Mouse (Mus musculus) bone marrow, adult 2 months (tissue): ENCODE measurements around the gene Sdc1. TPM values are rescaled to one million over a fixed set of nuclear protein-coding genes. Genes with fewer than 3 reads are reported as not detected.

Source experiments
- H3K27ac ChIP-seq: fragments of 200-500 bp; 2 replicates; pipeline ENCODE4 v1.5.1; 2012; ENCODE audit warnings: low read depth, mild to moderate bottlenecking, control low read depth, inconsistent platforms, low read length; ENCODE audit not compliant: control insufficient read depth, poor library complexity, insufficient read depth
- H3K4me1 ChIP-seq: fragments of 200-500 bp; 2 replicates; pipeline ENCODE4 v1.6.1; 2011; ENCODE audit warnings: low read length; ENCODE audit not compliant: control insufficient read depth, insufficient read depth
- H3K4me3 ChIP-seq: fragments of 200-500 bp; replicated peaks from 2 replicates; pipeline ENCODE3; 2011; ENCODE audit warnings: mild to moderate bottlenecking, low read depth, low read length, control low read depth; ENCODE audit not compliant: control insufficient read depth
- CTCF ChIP-seq: fragments of 200-500 bp; IDR thresholded peaks from 2 replicates; pipeline ENCODE4 v1.5.1; 2011; ENCODE audit warnings: low read length, control low read depth; ENCODE audit not compliant: control insufficient read depth, insufficient read depth
- POLR2A ChIP-seq: fragments of 200-500 bp; IDR thresholded peaks from 2 replicates; pipeline ENCODE4 v1.6.1; 2011; ENCODE audit warnings: low read depth, mild to moderate bottlenecking, control low read depth, low read length, borderline replicate concordance; ENCODE audit not compliant: control insufficient read depth
- WGBS: fragments of 180-500 bp; shearing (Covaris S2); methylation state at CpG from one replicate; pipeline ENCODE4 v1.1.7; 2018; 5-methylcytosine and 5-hydroxymethylcytosine counted together
- polyA plus RNA-seq: library from polyadenylated mRNA; stranded (reverse); fragments of >200 nt; gene quantifications from 2 replicates; pipeline ENCODE4 v1.2.4, GENCODE M21; 2011; ENCODE audit warnings: low replicate concordance; ENCODE audit not compliant: missing spikeins, insufficient read depth, insufficient read length

Gene Sdc1
- polyA plus RNA-seq, 1 experiment = 13.1 TPM

GRCm38 (mm10) chr12:8786984-8787730, 16.0 kb downstream of the Sdc1 start:
- no peak for TF ChIP-seq CTCF
- no peak for TF ChIP-seq POLR2A
- Histone ChIP-seq H3K27ac (no peak overlapping the region), H3K4me1 (no peaks in the 10 kb centered on the region), H3K4me3 (no peak overlapping the region)
- 29% methylated on average over 12 of the region's 12 CpGs for WGBS

- TF ChIP-seq POLR2A (no peak), CTCF (no peak)
- 80% methylated on average over 3 of the region's 3 CpGs for WGBS
Observed at GRCm38 (mm10) chr12:8788469-8788868, 17.3 kb downstream of the Sdc1 start.

GRCm38 (mm10) chr12:8790615-8791014, 19.5 kb downstream of the Sdc1 start:
- Histone ChIP-seq H3K27ac (no peak overlapping the region), H3K4me1 (no peaks in the 10 kb centered on the region), H3K4me3 (no peak overlapping the region)
- TF ChIP-seq POLR2A (no peak), CTCF (no peak)
- WGBS = 84% methylated on average over 12 of the region's 12 CpGs

More at GRCm38 (mm10) chr12:8788469-8788868, 17.3 kb downstream of the Sdc1 start:
- Histone ChIP-seq H3K27ac (no peak overlapping the region), H3K4me3 (no peak overlapping the region), H3K4me1 (no peaks in the 10 kb centered on the region)

GRCm38 (mm10) chr12:8793410-8794051, 22.4 kb downstream of the Sdc1 start:
- H3K4me3 ChIP-seq = no peak overlapping the region
- TF ChIP-seq CTCF (no peak), POLR2A (no peak)
- H3K27ac ChIP-seq = no peak overlapping the region
- H3K4me1 ChIP-seq = no peaks in the 10 kb centered on the region
- 72% methylated on average over 2 of the region's 2 CpGs for WGBS

- TF ChIP-seq CTCF = no peak
- Histone ChIP-seq H3K4me3 (no peak overlapping the region), H3K27ac (no peak overlapping the region), H3K4me1 (no peaks in the 10 kb centered on the region)
- 83% methylated on average over 7 of the region's 7 CpGs for WGBS
Observed at GRCm38 (mm10) chr12:8797936-8798335, 26.8 kb downstream of the Sdc1 start.

GRCm38 (mm10) chr12:8798486-8799020, 27.4 kb downstream of the Sdc1 start:
- whole genome bisulfite sequencing = 72% methylated on average over 9 of the region's 9 CpGs
- no peak for TF ChIP-seq POLR2A
- TF ChIP-seq CTCF = no peak
- Histone ChIP-seq H3K4me3 (no peak overlapping the region), H3K27ac (no peak overlapping the region), H3K4me1 (no peaks in the 10 kb centered on the region)

- Histone ChIP-seq H3K4me1 (no peaks in the 10 kb centered on the region), H3K4me3 (no peak overlapping the region), H3K27ac (no peak overlapping the region)
- WGBS = 91% methylated on average over 10 of the region's 10 CpGs
- TF ChIP-seq CTCF = no peak
Observed at GRCm38 (mm10) chr12:8803421-8804076, 32.4 kb downstream of the Sdc1 start.

- Histone ChIP-seq H3K4me1 (no peaks in the 10 kb centered on the region), H3K4me3 (no peak overlapping the region), H3K27ac (no peak overlapping the region)
- TF ChIP-seq POLR2A (no peak), CTCF (no peak)
- WGBS = 86% methylated on average over 3 of the region's 3 CpGs
Observed at GRCm38 (mm10) chr12:8804077-8804456, 32.9 kb downstream of the Sdc1 start.
